Mouse (Mus musculus): Measurements from ENCODE around the gene Ccnd3. TPM values are rescaled to one million over a fixed set of nuclear protein-coding genes. Genes with fewer than 3 reads are reported as not detected.
A peak's percentile ranks its signal among the peaks of the same experiment; 100 is the strongest.

Gene Ccnd3
- polyA plus RNA-seq, 1 experiment = 159 TPM

DNA sequence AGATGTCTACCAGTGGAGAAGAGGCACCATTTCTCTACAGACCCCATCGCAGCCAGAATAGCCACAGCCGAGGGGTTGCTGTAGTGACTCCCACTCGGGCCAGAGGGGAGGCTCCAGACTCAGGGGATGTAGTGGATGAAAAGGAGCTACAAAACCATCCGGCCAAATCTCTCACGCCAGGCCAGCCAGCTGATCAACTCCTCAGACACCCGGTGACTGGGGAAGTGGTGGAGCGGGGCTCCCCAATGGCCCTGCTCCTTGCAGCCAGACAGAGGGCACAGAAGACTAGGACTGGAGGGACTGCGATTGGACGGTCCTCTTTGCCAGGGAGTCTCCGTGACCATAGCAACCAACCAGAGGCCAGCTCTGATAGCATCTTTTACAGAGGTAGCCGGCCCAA lies 37.2 kb upstream of the Ccnd3 start:
- peaks cover 4% of the 10 kb centered on the region; the same call in 1 of the 2 replicates for H3K4me1 ChIP-seq (ENCODE audit: control insufficient read depth, insufficient read depth, low read length)
- no peak overlapping the region for H3K27ac ChIP-seq (ENCODE audit: insufficient read depth, low read length)
- no peak overlapping the region for H3K4me3 ChIP-seq (ENCODE audit: insufficient read depth, low read length)
- TF ChIP-seq POLR2A (IDR thresholded peaks at IDR 0.05; ENCODE audit: low read depth, low read length) = no peak
- TF ChIP-seq CTCF (IDR thresholded peaks at IDR 0.05; ENCODE audit: borderline replicate concordance, insufficient read depth, low read length) = no peak

DNA sequence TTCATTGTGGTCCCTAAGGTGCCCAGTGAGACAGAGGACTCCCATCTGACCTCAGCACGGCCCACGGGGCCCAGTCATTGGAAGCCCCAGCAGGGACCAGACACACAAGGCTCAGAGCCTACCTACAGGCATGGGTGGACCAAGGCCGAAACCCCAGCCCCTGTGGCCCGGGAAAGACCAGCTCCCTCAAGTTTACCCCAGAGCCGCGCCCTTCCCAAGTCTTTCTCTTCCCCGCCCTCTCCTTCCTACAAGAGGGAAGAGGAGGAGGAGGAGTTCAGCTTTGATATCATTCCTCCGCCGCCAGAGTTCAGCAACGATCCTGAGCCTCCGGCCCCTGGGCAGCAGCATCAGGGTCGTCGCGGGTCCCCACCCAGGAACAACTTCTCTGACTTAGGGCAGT lies 36.8 kb upstream of the Ccnd3 start:
- Histone ChIP-seq H3K4me1 (ENCODE audit: control insufficient read depth, insufficient read depth, low read length) (peaks cover 5% of the 10 kb centered on the region; the same call in 1 of the 2 replicates), H3K4me3 (ENCODE audit: insufficient read depth, low read length) (no peak overlapping the region)
- TF ChIP-seq CTCF (IDR thresholded peaks at IDR 0.05; ENCODE audit: borderline replicate concordance, insufficient read depth, low read length) = no peak
- TF ChIP-seq POLR2A (IDR thresholded peaks at IDR 0.05; ENCODE audit: low read depth, low read length) = no peak

DNA sequence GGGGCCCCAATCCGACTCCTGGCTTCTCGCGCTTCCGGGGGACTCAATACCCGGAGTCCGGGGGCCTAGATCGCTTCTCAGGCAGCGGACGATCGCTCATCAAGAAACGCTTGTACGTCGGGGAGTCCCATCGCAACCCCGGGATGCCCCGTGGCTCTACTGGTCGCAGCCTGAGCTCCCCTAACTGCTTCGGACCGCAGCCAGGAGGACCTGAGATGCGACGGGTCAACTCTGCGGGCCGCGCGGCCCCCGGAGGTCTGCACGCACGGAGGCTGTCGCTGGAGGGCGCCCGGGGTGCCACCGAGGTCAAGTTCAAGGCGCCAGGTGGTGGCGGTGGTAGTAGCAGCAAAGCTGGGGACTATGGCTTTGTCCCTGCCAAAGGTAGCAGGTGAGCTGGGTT lies 36.4 kb upstream of the Ccnd3 start:
- no peak overlapping the region for H3K4me3 ChIP-seq (ENCODE audit: insufficient read depth, low read length)
- H3K27ac ChIP-seq (ENCODE audit: insufficient read depth, low read length) = no peak overlapping the region
- peaks cover 5% of the 10 kb centered on the region; the same call in 1 of the 2 replicates for H3K4me1 ChIP-seq (ENCODE audit: control insufficient read depth, insufficient read depth, low read length)
- no peak for TF ChIP-seq CTCF (IDR thresholded peaks at IDR 0.05; ENCODE audit: borderline replicate concordance, insufficient read depth, low read length)
- TF ChIP-seq POLR2A (IDR thresholded peaks at IDR 0.05; ENCODE audit: low read depth, low read length) = no peak

More for the DNA sequence above, 36.8 kb upstream of the Ccnd3 start:
- H3K27ac ChIP-seq (ENCODE audit: insufficient read depth, low read length) = no peak overlapping the region

DNA sequence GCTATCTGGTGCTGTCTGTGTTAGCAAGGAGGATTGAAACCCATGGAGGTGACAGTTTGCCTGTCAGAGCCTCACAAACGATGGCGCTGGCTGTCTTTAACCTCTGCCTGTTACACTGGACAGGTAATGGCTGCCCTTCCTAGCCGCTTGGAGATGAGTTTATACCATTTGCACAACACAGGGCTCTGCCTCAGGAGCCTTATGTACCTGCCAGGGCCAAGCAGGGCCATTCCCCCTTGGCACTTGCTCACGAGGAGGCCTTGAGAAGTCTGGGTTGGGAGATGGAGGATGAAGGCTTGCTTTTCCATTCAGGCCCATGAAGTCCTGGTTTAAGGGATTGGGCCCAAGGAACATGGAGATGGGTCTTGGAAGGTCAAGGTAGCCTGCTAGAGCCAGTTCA lies 35.2 kb upstream of the Ccnd3 start:
- H3K27ac ChIP-seq (ENCODE audit: insufficient read depth, low read length) = no peak overlapping the region
- no peak for TF ChIP-seq CTCF (IDR thresholded peaks at IDR 0.05; ENCODE audit: borderline replicate concordance, insufficient read depth, low read length)
- TF ChIP-seq POLR2A (IDR thresholded peaks at IDR 0.05; ENCODE audit: low read depth, low read length) = no peak
- peaks cover 5% of the 10 kb centered on the region; the same call in 1 of the 2 replicates for H3K4me1 ChIP-seq (ENCODE audit: control insufficient read depth, insufficient read depth, low read length)
- no peak overlapping the region for H3K4me3 ChIP-seq (ENCODE audit: insufficient read depth, low read length)

DNA sequence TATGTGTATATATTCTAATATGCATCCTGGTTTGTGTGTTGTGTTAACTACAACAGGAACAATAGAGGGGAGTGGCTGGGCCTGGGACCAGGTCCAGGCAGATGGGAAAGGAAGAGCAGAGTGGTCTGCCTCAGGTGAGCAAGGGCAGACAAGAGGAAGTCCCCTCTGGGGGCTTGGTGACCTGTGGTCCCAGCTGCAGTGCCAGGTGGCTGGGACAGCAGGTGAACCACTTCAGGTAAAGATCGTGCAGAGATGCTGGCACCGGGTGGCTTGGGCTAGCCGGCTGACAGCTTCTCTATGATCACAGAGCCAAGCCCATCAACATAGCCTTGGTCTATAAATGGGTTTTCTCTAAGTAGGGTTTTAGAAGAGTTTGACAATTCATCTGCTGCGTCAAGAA lies 34.7 kb upstream of the Ccnd3 start:
- H3K4me3 ChIP-seq (ENCODE audit: insufficient read depth, low read length) = no peak overlapping the region

GRCm38 (mm10) chr17:47470686-47471085 lies 34.2 kb upstream of the Ccnd3 start:
- TF ChIP-seq POLR2A (IDR thresholded peaks at IDR 0.05; ENCODE audit: low read depth, low read length) (no peak), CTCF (IDR thresholded peaks at IDR 0.05; ENCODE audit: borderline replicate concordance, insufficient read depth, low read length) (no peak)
- Histone ChIP-seq H3K27ac (ENCODE audit: insufficient read depth, low read length) (no peak overlapping the region), H3K4me1 (ENCODE audit: control insufficient read depth, insufficient read depth, low read length) (peaks cover 5% of the 10 kb centered on the region; the same call in 1 of the 2 replicates), H3K4me3 (ENCODE audit: insufficient read depth, low read length) (no peak overlapping the region)

More for the DNA sequence above, 34.7 kb upstream of the Ccnd3 start:
- Histone ChIP-seq H3K27ac (ENCODE audit: insufficient read depth, low read length) (no peak overlapping the region), H3K4me1 (ENCODE audit: control insufficient read depth, insufficient read depth, low read length) (peaks cover 5% of the 10 kb centered on the region; the same call in 1 of the 2 replicates)
- TF ChIP-seq CTCF (IDR thresholded peaks at IDR 0.05; ENCODE audit: borderline replicate concordance, insufficient read depth, low read length) (no peak), POLR2A (IDR thresholded peaks at IDR 0.05; ENCODE audit: low read depth, low read length) (no peak)

GRCm38 (mm10) chr17:47472435-47473350 lies 32.2 kb upstream of the Ccnd3 start:
- Histone ChIP-seq H3K4me1 (ENCODE audit: control insufficient read depth, insufficient read depth, low read length) (peaks cover 5% of the 10 kb centered on the region; the same call in 1 of the 2 replicates), H3K4me3 (ENCODE audit: insufficient read depth, low read length) (no peak overlapping the region), H3K27ac (ENCODE audit: insufficient read depth, low read length) (no peak overlapping the region)
- TF ChIP-seq CTCF (IDR thresholded peaks at IDR 0.05; ENCODE audit: borderline replicate concordance, insufficient read depth, low read length) = no peak
- no peak for TF ChIP-seq POLR2A (IDR thresholded peaks at IDR 0.05; ENCODE audit: low read depth, low read length)

DNA sequence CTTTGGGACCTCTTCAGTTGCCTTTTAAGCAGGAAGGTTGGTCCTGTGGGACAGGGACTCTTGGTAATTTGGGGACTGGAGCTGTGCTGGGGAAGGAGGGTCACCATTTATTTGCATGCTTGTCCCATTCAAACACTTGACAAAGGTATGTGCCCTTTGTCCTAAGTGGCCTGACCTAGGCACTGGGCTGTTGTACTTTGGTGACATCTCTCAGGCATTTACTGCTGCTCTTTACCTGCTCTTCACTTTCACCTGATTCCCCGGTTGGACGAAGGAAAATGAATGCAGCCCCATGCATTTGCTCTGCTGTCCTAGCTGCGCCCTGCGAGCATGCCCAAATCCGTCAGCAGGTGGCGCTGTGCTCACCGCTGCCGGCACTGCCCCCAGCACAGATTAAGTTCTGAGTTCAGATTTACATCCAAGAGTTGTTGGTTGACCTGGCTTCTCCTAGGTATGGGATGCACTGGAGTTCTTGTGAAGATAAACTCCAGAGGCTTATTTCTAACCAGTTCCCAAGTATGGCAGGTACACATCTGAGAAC lies 31.3 kb upstream of the Ccnd3 start:
- Histone ChIP-seq H3K4me1 (ENCODE audit: control insufficient read depth, insufficient read depth, low read length) (peaks cover 5% of the 10 kb centered on the region; the same call in 1 of the 2 replicates), H3K4me3 (ENCODE audit: insufficient read depth, low read length) (no peak overlapping the region), H3K27ac (ENCODE audit: insufficient read depth, low read length) (no peak overlapping the region)
- TF ChIP-seq CTCF (IDR thresholded peaks at IDR 0.05; ENCODE audit: borderline replicate concordance, insufficient read depth, low read length) = peak; percentile 93
- no peak for TF ChIP-seq POLR2A (IDR thresholded peaks at IDR 0.05; ENCODE audit: low read depth, low read length)

DNA sequence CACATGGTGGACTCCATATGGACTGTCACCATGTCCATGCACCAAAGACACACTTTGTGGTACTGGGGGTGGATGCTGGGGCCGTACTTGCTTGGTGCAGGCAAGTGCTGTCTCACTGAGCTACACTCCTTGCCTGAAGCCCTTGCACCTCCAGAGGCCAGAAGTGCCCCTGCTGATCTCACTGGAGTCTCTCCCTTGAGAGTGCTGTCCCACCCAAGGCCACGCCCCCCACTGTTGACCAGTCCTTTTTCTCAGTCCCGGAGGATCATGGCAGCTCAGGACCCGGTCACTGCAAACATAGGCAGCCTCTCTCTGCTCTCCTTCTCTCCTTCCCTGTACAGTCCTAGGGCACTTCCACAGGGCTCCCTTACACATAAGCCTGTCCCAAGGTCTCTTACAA lies 30.6 kb upstream of the Ccnd3 start:
- Histone ChIP-seq H3K27ac (ENCODE audit: insufficient read depth, low read length) (no peak overlapping the region), H3K4me1 (ENCODE audit: control insufficient read depth, insufficient read depth, low read length) (peaks cover 5% of the 10 kb centered on the region; the same call in 1 of the 2 replicates), H3K4me3 (ENCODE audit: insufficient read depth, low read length) (no peak overlapping the region)
- TF ChIP-seq CTCF (IDR thresholded peaks at IDR 0.05; ENCODE audit: borderline replicate concordance, insufficient read depth, low read length) (no peak), POLR2A (IDR thresholded peaks at IDR 0.05; ENCODE audit: low read depth, low read length) (no peak)

GRCm38 (mm10) chr17:47475181-47475580 lies 29.7 kb upstream of the Ccnd3 start:
- Histone ChIP-seq H3K4me3 (ENCODE audit: insufficient read depth, low read length) (no peak overlapping the region), H3K27ac (ENCODE audit: insufficient read depth, low read length) (no peak overlapping the region), H3K4me1 (ENCODE audit: control insufficient read depth, insufficient read depth, low read length) (peaks cover 5% of the 10 kb centered on the region; the same call in 1 of the 2 replicates)
- no peak for TF ChIP-seq POLR2A (IDR thresholded peaks at IDR 0.05; ENCODE audit: low read depth, low read length)
- TF ChIP-seq CTCF (IDR thresholded peaks at IDR 0.05; ENCODE audit: borderline replicate concordance, insufficient read depth, low read length) = no peak
